Mouse (Mus musculus) cerebellum, adult 8-10 months (tissue): ENCODE measurements around the gene Csad.

Source experiments
- DNase-seq: peaks from one replicate; pipeline ENCODE4 v3.0.0; 2022

Csad gene

DNA sequence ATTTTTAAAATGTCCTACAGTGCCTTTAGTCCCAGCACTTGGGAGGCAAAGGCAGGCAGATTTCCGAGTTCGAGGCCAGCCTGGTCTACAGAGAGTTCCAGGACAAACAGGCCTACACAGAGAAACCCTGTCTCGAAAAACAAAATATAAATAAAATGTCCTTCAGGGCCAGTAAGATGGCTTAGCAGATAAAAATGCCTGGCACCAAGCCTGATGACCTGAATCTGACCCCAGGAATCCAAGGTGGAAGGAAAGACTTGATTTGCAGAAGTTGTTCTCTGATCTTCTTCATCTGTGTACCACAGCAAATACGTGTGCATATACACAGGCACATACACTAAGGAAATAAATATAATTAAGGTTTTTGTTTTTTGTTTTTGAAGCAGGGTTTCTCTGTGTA, 9.2 kb downstream of the Csad start:
- no peak for DNase-seq

DNA sequence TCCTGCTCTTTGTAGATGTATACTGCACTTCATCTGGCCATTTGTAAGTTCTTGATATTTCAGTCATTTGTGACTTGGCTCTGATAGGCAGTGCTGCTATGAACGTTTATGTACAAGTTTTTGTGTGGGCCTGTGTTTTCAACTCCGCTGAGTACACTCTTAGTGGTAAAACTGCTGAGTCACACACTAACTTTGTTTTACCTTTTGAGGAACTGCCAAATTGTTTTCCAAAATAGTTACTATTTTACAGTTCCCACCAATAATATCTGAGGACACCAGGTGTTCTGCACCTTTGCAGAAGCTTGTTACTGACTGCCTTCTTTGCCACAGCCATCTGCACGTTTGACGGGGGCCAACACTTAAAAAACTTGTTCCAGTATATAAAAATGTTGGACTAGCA, 10.1 kb downstream of the Csad start:
- DNase-seq: no peak

DNA sequence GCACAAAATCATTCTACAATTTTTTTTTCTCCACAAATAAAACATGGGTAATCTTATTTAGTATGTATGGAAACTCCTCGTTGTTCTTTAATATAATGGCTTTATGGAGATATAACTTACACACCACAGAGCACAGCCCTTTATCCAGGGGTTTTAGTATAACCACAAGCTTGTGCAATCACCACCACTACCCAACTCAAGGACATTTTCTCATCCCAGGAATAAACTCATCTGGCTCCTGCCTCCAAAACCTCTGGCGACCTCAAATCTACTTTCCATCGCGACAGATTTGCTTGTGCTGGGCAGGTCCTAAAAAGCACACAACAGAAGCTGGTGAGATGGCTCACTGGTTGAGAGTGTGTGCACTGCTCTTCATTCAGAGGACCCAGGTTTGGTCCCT, 10.9 kb downstream of the Csad start:
- no peak for DNase-seq

DNA sequence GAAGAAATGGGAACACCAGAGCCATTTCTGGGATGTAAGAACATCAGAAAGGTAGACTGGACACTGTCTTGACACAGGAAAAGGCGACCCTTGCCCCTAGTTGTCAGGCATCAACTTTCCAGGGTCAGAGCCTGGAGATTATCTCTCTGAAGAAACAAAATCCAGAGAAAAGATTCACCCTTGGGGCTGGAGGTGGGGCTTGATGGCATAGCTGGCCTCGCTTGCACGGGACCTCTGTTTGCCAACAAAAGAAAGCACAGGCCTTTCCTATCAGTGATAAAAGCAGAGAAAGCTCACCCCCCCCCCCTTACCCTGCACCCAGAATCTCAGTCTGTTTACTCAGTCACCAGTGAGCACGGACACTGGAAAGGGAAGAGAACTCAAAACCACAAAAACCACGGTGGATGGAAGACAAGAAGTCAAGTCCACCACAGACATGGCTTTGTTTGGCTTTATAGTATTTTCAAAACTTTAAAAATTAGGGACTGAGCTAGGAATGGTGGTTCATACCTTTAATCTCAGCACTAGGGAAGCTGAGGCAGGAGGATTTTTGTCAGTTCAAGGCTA, 11.6 kb downstream of the Csad start:
- DNase-seq: no peak

DNA sequence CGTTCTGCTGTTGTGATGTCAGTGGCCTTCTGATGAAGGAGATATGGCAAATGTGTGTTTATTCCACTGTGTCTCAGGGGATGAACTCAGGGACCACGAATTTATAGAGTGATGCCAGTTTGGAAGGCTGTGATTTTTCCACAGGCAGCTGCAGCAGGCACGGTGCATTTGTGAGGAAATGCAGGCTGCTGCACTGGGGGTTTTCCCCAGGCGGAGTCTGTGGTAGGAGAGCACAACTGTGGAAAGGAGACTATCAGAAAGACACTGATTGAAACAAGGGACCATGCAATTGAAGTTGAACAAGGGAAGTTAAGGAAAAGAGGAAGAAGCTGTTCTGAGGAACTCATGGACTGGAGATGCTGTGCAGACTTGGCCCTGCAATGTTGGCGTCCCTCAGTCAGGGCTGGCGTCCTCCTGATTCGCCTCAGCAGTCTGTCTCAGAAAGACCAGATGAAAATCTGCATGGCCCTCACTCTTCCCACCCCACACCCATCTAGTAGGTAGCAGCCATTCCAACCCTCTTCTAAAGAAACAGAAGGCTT, 12.2 kb downstream of the Csad start:
- no peak for DNase-seq

DNA sequence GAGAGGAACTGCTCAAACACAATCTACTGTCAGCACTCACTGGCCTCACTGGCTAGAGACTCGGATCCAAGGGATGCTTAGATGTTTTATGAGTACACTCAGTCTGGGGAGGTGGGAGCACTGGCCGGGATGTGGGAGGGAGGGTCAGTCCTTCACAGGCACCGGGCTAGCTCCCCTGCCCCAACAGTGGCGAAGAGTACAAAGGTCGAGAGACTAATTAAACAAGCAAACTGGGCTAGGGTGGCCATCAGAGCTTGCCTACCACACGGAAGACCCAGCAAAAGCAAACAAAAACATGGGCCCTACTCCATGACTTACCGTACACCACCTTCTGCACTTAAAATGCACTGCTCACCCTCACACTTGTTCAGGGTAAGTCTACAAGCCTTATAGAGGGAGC, 12.8 kb downstream of the Csad start:
- no peak for DNase-seq

DNA sequence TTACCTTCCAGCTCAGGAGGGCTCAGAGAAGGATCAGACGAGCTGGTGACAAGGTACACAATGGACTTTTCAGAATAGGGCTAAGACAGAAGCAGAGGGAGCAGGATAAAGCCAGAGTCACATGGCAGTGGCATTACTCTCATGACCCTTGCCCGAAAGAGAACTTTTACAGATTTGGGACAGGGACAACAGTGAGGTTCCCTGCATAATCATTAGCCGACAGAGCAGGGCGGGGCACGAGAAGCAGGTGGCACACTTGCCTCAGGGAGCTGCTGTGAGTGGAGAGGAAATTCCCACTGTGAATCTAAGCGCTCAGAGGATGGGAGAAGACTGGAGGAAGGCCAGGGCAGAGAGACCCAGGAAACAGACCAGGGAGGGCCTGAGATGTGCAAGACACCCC, 15.6 kb downstream of the Csad start:
- no peak for DNase-seq

DNA sequence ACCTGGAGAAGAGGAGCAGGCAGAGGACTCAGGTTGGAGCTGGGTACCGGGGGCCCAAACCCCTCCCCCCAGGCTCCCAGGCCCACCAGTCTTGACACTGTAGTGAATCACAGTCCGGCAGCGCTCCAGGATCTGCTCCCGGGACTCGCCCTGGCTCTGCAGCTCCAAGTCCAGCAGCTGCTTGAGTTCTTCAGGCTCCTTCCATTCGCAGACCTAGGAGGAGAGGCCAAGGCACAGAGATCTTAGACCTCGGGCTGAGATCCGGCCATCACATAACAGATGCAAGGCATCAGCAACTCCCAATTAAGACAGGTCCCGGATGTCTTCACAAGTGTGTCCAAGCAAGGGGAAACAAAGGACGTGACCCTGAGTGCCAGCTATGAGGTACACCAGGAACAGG, 16.4 kb downstream of the Csad start:
- DNase-seq: no peak

DNA sequence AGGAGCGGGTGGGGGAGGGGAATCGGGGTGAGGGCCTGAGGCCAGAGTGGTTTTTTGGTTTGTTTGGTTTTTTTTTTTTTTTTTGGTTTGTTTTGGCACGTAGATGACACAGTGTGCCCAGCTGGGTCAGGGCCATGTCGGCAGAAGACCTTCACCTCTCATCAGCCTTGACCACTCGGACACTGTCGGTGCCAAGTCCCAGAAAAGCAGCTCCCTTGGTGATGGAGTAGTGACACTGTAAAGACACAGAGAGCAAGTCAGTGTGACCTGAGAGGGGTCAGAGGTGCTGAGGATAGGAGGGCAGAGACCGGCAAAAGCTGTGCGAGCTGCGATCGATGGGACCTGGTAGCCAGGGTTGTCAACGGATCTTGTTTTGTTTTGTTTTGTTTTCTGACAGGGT, 18.3 kb downstream of the Csad start:
- DNase-seq: no peak

DNA sequence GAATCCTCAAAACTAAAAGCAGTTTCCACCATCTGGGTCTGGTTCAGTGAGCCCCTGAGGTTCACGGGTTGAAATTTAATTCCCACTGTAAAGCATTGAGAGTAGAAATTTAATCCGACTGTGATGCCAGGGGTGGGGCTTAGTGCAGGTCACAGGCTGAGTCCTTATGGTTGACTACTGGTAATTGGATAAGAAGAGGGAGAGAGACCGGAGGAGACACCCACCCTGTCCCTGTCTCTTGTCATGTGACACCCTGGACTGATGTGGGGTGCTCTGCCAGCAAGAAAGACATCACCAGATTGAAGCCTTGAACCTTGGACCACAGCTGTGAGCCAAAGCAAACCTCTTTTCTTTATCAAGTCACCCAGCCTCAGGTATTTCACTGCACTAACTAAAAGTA, 21.4 kb downstream of the Csad start:
- DNase-seq: no peak

DNA sequence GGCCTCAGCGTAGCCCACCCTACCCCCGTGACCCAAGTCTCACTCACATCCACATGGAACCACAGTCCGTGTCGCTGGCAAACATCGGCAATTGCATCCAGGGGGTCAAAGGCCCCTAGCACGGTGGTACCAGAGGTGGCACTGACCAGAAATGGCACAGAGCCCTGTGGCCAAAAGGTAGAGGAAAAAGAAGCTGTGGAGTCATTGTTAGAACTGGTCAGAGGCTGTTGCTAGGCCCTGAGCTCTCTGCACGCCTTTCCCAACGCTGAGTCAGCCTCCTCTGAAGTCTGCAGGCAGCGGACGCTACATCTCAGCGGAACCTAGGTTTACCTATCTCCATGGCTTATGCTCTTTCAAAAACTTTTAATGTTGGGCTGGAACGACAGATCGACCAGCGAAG, 24.6 kb downstream of the Csad start:
- DNase-seq: no peak

DNA sequence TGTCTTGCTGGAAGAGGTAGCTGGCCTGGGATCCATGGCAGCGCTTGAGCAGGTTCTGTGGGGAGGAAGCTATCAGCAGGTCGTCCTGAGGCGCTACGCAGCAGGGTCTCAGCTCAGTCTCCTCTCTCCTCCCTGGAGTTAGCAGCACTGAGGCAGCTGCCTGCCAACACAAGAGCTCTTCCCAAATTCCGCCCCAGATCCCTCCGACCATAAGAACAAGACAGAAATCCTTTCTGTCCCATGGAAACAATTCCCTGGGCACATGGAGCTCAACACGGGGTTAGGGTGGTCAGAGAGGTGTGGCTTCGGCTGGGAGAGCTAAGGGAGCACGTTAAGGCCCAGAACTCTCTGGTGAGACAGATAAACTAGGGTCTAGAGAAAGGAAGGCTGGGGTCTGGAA, 25.4 kb downstream of the Csad start:
- no peak for DNase-seq

DNA sequence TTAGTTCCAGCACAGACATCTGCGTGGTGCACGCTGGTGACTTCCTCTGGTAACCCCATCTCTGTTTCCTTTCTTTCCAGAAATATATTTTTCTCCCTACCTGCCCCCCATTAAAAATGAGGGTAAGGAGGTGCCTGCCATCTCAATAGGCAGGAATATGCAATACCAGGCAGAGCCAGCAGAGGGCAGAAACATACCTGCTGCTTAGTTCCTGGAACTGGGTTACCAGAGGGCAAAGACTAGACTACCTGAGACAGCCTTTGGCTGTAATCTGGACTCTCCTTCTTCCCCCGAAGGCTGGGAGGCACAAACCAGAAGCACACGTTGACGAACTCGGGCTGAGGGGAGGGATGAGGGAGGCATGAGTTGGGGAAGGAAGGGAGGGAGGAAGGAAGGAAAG, 26.2 kb downstream of the Csad start:
- DNase-seq: peak; percentile 89

DNA sequence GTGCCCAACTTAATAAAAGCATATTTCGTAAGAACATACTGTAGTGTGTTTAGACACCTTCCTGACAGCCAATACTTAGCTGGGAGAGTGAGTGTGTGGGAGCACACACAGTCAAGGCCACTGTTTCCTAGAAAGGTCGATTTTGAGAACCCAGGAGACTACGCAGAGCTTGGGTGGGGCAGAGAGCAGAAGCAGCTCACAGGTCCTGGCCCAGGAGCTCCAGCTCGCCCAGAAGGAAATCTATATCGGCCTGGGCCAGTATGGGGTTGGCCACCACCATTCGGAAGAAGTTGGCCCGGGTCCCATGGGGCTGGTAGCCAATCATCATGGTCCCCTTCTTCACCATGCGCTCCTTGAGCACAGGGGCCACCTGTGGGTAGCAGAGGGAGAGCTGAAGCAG, 27.1 kb downstream of the Csad start:
- no peak for DNase-seq

DNA sequence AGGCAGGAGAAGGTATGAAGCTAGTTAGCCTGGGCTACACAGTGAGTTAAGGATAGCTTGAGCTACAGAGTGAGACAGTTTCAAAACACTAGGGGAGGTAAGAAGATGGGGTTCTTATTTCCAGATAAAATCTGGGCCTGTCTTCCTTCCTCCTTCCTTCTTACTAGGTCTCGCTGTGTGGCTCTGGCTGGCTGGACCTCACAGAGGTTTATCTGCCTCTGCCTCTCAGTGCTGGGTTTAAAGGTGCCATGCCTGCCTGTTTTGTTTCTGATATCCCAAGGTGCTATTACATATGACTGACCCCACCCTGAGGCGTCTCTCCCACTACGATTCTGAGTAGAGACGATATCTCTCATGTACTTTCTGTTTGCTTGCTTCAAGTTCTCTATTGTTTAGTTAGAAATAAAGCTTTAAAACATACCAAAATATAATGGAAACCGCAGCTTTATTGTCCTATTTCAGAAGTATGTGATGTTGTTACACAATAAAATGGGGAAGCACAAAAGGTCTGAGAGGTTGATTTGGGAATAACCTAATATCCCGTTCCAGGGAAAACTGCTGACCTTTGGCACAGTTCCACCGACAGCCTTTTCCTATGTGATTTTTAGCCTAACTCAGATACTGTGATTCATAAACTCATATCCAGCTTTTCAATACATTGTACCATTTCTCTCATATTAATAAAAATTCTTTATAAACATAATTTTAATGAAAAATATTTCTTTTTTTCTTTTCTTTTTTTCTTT, 27.8 kb downstream of the Csad start:
- no peak for DNase-seq

DNA sequence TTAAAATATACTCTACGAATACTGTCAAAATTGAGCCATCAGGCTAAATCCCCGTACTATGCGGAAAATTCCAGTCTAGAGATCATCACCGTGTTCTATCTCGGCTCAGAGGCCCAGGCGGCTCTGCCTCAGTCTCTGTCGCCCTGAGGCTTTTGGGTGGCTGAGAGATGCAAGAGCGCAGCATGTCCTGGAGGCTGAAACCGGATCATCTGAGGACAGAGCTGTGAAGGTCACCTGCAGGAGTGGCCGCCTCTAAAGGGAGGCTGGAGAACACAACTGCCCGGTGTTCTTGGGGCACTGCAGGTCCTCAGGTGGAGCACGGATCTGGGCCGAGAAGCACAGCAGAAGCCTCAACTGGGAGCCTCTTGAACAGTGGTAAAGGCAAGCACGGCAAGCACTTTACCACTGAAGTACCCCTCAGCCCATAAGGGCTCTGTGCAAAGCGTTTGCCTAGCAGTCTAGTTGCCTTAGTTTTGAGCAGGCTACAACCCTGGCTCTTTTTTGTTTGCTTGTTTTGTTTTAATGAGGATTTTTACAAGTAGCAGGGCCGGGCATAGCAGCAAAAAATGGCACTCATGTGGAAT, 28.7 kb downstream of the Csad start:
- no peak for DNase-seq

DNA sequence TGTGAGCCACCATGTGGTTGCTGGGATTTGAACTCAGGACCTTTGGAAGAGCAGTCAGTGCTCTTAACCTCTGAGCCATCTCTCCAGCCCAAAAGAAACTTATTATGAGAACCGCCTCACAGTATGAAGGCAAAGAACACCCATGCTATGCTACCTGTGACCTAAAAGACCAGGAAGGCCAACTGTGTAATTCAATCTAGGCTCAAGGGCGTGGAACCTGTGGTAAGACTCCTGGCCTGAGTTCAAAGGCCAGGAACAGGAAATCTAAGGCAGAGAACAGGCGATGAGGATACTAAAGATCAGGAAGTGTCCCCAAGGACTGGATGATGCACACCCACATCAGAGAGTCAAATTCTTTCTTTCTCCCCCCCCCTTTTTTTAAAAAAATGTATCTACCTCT, 30.9 kb downstream of the Csad start:
- DNase-seq: no peak

DNA sequence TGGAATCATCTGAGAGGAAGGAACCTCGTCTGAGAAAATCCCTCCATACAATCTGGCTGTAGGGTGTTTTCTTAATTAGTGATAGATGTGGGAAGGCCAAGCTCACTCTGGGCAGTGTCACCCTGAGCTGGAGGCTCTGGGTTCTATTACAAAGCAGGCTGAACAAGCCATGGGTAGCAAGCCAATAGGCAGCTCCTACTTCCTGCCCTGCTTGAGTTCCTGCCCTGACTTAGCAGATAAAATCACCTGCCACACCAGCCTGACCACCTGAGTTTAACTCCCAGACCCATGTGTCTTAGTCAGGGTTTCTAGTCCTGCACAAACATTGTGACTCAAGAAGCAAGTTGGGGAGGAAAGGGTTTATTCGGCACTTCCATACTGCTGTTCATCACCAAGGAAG, 35.5 kb downstream of the Csad start:
- DNase-seq: no peak

DNA sequence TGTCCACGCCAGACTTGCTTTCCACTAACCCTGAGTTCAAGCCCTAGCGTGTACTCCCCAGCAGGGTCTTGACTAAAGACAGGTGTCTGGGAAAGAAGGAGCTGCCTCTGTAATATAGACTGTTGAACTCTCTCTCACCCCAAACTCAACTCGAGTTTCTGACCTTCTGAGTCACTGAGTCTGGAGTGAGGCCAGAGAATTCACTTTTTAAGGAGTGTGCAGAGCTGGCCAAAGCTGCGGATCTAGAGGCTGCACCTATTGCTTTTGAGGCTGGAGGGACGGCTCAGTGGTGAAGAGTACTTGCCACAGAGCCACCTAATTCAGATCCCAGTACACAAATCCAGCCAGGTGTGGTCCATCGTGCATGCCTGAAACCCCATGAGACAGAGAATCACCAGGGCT, 36.9 kb downstream of the Csad start:
- DNase-seq: no peak

DNA sequence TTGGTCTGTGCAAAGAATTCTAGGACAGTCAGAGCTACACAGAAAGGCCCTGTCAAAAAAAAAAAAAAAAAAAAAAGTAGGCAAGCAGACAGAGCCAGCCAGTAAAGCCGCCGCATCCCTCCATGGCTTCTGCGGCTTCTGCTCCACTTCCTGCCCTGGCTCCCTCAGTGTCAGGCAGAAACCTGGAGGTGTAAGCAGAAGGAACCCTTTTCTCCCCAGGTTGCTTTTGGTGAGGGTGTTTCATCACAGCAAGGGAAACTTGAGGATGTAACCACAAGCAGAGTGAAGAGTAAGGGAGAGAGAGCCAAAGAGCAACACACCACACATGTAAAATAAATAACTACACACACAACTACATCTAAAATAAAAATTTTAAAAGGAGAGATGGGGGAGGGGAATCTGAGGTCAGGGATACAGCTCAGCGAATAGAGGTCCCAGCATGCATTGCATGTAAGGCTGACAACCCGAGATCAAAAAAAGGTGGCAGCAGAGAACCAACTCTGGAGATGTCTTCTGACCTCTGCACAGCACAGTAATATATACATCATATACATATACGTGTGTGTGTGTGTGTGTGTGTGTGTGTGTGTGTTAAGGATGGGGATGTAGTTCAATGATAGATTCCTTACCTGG, 38.9 kb downstream of the Csad start:
- no peak for DNase-seq

DNA sequence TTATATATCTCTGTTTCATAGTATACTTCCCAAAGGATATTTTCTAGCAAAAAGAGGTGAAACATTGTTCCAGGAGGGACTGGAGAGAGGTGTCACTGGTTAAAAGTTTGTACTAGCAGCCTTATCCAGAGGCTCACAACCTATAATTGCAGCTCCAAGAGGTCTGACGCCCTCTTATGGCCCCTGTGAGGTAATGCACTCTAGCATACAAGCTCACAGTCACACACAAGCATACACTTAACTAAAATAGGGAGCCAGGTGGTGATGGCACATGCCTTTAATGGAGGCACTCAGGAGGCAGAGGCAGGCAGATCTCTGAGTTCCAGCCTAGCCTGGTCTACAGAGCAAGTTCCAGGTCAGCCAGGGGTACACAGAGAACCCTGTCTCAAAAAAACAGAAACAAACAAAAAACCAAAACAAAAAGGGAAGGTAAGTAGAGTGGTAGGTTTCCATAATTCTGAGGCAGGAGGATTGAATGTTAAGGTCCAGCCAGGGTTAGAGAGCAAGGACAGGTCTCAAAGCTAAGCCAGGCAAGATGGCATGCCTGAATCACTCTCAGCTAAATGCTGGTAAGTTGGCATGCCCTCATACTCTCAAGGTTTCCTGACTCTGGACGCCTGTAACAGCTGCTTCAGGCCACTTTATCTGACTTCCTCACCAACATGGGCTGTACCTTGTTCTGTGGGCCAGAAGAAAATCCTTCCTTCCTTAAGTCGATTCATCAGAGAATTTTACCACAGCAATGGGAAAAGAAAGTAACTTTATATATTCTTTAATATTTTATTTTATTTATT, 40.4 kb downstream of the Csad start:
- no peak for DNase-seq

DNA sequence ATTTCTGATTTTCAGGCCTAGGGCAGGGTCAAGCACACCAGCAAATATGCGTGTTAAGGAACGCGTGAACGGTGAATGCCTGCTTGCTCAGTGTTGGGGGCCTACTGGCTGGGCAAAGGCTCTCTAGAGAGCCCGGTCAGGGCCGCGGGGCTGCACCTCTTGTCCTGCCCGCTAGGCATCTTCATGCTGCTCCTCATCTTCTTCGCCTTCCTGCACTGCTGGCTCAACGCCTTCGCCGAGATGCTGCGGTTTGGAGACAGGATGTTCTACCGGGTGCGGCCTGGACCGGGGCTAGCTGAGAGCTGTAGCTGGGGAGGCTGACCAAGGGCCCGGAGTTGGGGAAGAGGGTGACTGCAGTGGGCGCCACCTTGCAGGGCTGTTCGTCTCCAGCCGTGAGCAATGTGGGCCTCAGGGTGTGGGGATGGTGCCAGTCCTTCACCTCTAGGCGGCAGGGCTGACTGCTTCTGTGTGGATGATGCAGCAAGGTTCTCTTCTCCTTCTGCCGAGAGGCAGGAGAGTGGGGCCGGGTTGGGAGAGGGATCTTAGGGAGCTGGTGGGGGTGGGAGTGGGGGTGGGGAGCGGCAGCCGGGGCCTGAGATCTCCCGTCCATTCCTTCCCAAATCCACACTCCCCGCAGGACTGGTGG, 44.0 kb downstream of the Csad start:
- DNase-seq: no peak

DNA sequence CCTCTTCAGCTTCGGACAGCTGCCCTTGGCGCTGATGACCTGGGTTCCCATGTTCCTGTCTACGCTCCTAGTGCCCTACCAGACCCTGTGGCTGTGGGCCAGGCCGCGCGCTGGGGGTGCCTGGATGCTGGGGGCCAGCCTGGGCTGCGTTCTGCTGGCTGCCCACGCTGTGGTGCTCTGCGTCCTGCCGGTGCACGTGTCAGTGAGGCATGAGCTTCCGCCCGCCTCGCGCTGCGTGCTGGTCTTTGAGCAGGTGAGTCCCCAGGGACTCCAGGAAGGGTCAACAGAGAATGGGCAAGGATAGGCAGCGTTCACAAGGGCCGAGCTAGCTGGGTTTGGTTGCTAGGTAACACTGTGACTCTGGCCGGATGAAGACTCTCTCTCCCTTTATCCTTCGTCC, 47.7 kb downstream of the Csad start:
- DNase-seq: no peak
